Mouse (Mus musculus): ENCODE data around the gene Kir3dl2. TPM values are rescaled to one million over a fixed set of nuclear protein-coding genes. Genes with fewer than 3 reads are reported as not detected.
A peak's percentile ranks its signal among the peaks of the same experiment; 100 is the strongest.
"Not testable (repeated sequence)": the region's sequence is repeated elsewhere in the genome, so short reads cannot be mapped to it uniquely, and the experiment has no call there.

Gene Kir3dl2
- total RNA-seq (2021): not detected

GRCm38 (mm10) chrX:136543956-136544355 lies at the start of gene Kir3dl2:
Gene Kir3dl2 (minus strand): TSS chrX:136544056.
- DNase-seq (ENCODE audit: low spot score in 2 of 2); intact Hi-C loops (cut with DNase I): not testable (repeated sequence)

GRCm38 (mm10) chrX:136590897-136591257 lies 47.0 kb upstream of the Kir3dl2 start:
- no peak for DNase-seq (ENCODE audit: low spot score in 2 of 2)
- intact Hi-C loops (cut with DNase I): loop anchor here (10.0 kb wide), 1 partner anchor 424 kb away; no protein-coding TSS in a partner anchor

DNA sequence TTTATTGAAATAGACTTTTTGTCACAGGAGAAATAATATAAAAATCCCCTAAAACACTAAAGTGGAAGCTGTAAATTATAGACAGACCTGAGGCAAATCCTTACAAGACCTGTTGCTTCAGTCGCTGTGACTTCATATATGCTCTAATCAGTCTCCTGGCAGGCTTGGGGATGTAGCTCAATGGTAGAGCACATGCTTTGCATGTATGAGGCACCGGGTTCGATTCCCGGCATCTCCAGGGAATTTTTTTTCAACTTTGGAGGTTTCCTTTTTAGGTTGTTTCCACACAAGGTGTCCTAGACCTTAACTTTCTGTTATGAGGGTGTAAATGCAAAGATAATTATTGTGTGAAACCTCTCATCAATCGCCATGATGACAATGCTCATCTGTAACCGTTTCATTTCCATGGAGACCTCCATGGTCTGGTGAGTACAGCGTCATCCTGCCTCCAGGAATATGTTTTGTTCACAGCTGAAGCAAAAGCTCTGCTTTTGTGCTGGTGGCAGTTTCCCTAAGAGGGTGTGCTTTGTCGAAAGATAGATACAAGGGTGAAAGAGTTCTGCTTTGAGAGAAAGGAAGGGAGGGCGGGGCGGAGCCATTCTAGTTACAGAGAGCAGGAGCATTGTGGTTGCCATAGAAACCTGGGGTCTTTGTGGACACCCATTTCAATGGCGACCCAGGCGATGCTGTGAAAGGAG lies 46.5 kb upstream of the Kir3dl2 start, which contains the start of gene Tceal3:
TSS of gene Tceal3 (plus strand) at position 644 of the 698 bp plus-strand sequence.
- intact Hi-C loops (cut with DNase I): loop anchor here (10.0 kb wide), 1 partner anchor 424 kb away; no protein-coding TSS in a partner anchor
- DNase-seq (ENCODE audit: low spot score in 2 of 2): peak; percentile 71 to 83

GRCm38 (mm10) chrX:136584617-136585016 lies 40.8 kb upstream of the Kir3dl2 start:
- intact Hi-C loops (cut with DNase I): no loop called here

DNA sequence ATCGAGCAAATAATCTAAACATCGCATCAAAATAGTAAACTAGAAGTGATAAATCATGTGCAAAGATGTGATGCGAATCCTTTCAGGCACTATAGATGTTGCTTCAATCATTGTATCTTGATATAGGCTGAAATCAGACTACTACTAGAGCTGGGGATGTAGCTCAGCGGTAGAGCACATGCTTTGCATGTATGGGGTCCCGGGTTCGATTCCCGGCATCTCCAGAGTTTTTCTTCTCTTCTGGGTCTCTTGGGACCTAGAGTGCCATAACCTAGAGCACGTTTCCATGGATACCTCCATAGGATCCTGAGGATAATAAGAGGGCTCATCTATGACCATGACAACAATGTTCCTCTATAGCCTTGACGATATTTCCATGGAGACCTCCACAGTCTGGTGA lies 25.2 kb upstream of the Kir3dl2 start:
- DNase-seq (ENCODE audit: low spot score in 2 of 2); intact Hi-C loops (cut with DNase I): not testable (repeated sequence)

More at GRCm38 (mm10) chrX:136584617-136585016, 40.8 kb upstream of the Kir3dl2 start:
- no peak for DNase-seq (ENCODE audit: low spot score in 2 of 2)

GRCm38 (mm10) chrX:136517699-136518098 lies 26.2 kb downstream of the Kir3dl2 start, which contains the start of gene Kir3dl1:
Gene Kir3dl1 (plus strand): TSS chrX:136517999.
- DNase-seq (ENCODE audit: low spot score in 2 of 2); intact Hi-C loops (cut with DNase I): not testable (repeated sequence)

Other genes with a start within 250 kb of the Kir3dl2 start
- not detected for gene Kir3dl1, start 26.1 kb downstream of the Kir3dl2 start, total RNA-seq (2021)
- gene Tceal3, start 46.8 kb upstream of the Kir3dl2 start, total RNA-seq (2021): 100 to 1,000 TPM; 146 to 155 TPM
- 10 to 100 TPM; 11.9 to 15.2 TPM for gene Tceal1, start 163.9 kb upstream of the Kir3dl2 start, total RNA-seq (2021)
- 100 to 1,000 TPM; 337 to 381 TPM for gene Morf4l2, start 199.6 kb upstream of the Kir3dl2 start, total RNA-seq (2021)
- under 1 TPM; 0.18 to 0.21 TPM for gene Glra4, start 236.1 kb upstream of the Kir3dl2 start, total RNA-seq (2021)